Mouse (Mus musculus) Patski (cell line): ENCODE data around the gene Zbtb20. TPM values are rescaled to one million over a fixed set of nuclear protein-coding genes. Genes with fewer than 3 reads are reported as not detected.

Experiments used
- ATAC-seq: fragments of 100-300 bp; one replicate; pipeline ENCODE4 v1.8.0; 2021
- CTCF ChIA-PET: fragments of 350-600 bp; sonication (Branson Sonifier 250); formaldehyde crosslinking; loops from one replicate; lab custom pipeline; 2022; ENCODE audit warnings: inconsistent platforms; lab: Charles Lee
- POLR2A ChIA-PET: fragments of 350-600 bp; sonication (Branson Sonifier 250); formaldehyde crosslinking; loops from one replicate; lab custom pipeline; 2022; ENCODE audit warnings: antibody characterized with exemption, inconsistent platforms; lab: Charles Lee
- DNase-seq: peaks from one replicate; pipeline ENCODE4 v3.0.0-alpha.2; 2011; ENCODE audit warnings: low read depth, low spot score
- H3K27me3 ChIP-seq: fragments of 371-371 bp; one replicate; pipeline ENCODE4 v1.5.1; 2021
- CTCF ChIP-seq: fragments of 100-300 bp; IDR thresholded peaks from one replicate; pipeline ENCODE4 v1.5.1; 2021
- in situ Hi-C: fragments of 300-500 bp; cut with MboI; formaldehyde crosslinking; loops from 3 replicates; pipeline ENCODE4 v1.11.1; 2018; ENCODE audit warnings: low pct_unique_long_range_greater_than_20kb, mixed read lengths
- polyA plus RNA-seq: library from polyadenylated mRNA; unstranded; gene quantifications from one replicate; pipeline ENCODE4 v1.2.3, GENCODE M21; 2021

Zbtb20 gene
- polyA plus RNA-seq, 1 experiment from 2014 or later, result 12.2 TPM

- in situ Hi-C loops, result no loop called here
Observed at GRCm38 (mm10) chr16:43690211-43690690, 814.6 kb downstream of the Zbtb20 start.

GRCm38 (mm10) chr16:43690912-43691311 is 815.2 kb downstream of the Zbtb20 start:
- DNase-seq (no peak), ATAC-seq (no peak)
- in situ Hi-C loops, result no loop called here
- no peak for TF ChIP-seq CTCF
- ChIA-PET POLR2A (interaction anchor here (1.2 kb wide), 1 partner anchor 30 kb away, joined by 3 read pairs; no protein-coding TSS in a partner anchor), CTCF (interaction anchor here (1.4 kb wide), 1 partner anchor 11 kb away, joined by 3 read pairs; no protein-coding TSS in a partner anchor)
- peaks cover 3% of the 10 kb centered on the region for H3K27me3 ChIP-seq

More at GRCm38 (mm10) chr16:43690211-43690690, 814.6 kb downstream of the Zbtb20 start:
- ATAC-seq (no peak), DNase-seq (no peak)
- POLR2A ChIA-PET, result interaction anchor here (1.2 kb wide), 1 partner anchor 30 kb away, joined by 3 read pairs; no protein-coding TSS in a partner anchor
- H3K27me3 ChIP-seq, result peaks cover 3% of the 10 kb centered on the region
- no peak for TF ChIP-seq CTCF
- CTCF ChIA-PET, result interaction anchor here (1.4 to 1.8 kb wide), 2 partner anchors 12 to 20 kb away, joined by 3 read pairs; no protein-coding TSS in a partner anchor

DNA sequence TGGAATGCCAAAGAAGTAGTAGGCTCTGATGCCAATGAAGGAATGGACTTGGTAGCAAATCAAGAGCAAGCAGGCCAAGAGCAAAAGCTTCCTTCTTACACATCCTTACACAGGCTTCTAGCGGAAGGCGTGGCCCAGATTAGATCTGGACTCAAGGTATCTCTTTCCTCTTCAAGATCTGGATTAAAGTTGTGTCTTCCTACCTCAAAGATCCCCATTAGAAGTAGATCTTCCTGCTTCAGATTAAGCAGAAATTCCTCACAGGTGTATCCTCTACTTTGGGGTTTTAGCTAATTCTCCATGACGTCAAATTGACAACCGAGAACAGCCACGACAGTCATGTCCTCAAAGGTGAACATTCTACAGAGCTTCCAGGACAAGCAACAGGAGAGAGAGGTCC is 816.1 kb downstream of the Zbtb20 start:
- CTCF ChIA-PET, result interaction anchor here (1.4 kb wide), 1 partner anchor 10 kb away, joined by 3 read pairs; no protein-coding TSS in a partner anchor
- TF ChIP-seq CTCF, result no peak
- ATAC-seq (no peak), DNase-seq (no peak)
- no peaks in the 10 kb centered on the region for H3K27me3 ChIP-seq
- in situ Hi-C loops, result no loop called here
- POLR2A ChIA-PET, result no interaction called here
